Mouse (Mus musculus): Measurements from ENCODE around the gene Zfp14.

Gene Zfp14

GRCm38 (mm10) chr7:30027331-30027730 lies 23.8 kb downstream of the Zfp14 start:
- DNase-seq = no peak

- no peak for DNase-seq
Observed at GRCm38 (mm10) chr7:30025358-30025757, 25.8 kb downstream of the Zfp14 start.

- DNase-seq = no peak
Observed at GRCm38 (mm10) chr7:30023800-30024199, 27.4 kb downstream of the Zfp14 start.

- DNase-seq = no peak
Observed at GRCm38 (mm10) chr7:30023324-30023723, 27.9 kb downstream of the Zfp14 start.

GRCm38 (mm10) chr7:30019543-30019942 lies 31.6 kb downstream of the Zfp14 start:
- no peak for DNase-seq

GRCm38 (mm10) chr7:30017226-30017625 lies 34.0 kb downstream of the Zfp14 start:
- DNase-seq = no peak

- DNase-seq = peak; percentile 63
Observed at GRCm38 (mm10) chr7:30012956-30013363, 38.2 kb downstream of the Zfp14 start.

- DNase-seq = no peak
Observed at GRCm38 (mm10) chr7:30010551-30011195, 40.5 kb downstream of the Zfp14 start.

GRCm38 (mm10) chr7:30009321-30010085 lies 41.7 kb downstream of the Zfp14 start:
- no peak for DNase-seq

- no peak for DNase-seq
Observed at GRCm38 (mm10) chr7:30008020-30008690, 43.0 kb downstream of the Zfp14 start.

GRCm38 (mm10) chr7:30007601-30008000 lies 43.6 kb downstream of the Zfp14 start:
- DNase-seq = no peak

- no peak for DNase-seq
Observed at GRCm38 (mm10) chr7:30000601-30001000, 50.6 kb downstream of the Zfp14 start.

- no peak for DNase-seq
Observed at GRCm38 (mm10) chr7:29995134-29995533, 56.0 kb downstream of the Zfp14 start.

- DNase-seq = no peak
Observed at GRCm38 (mm10) chr7:29993340-29993739, 57.8 kb downstream of the Zfp14 start.

GRCm38 (mm10) chr7:29992698-29993097 lies 58.5 kb downstream of the Zfp14 start:
- no peak for DNase-seq

- DNase-seq = no peak
Observed at GRCm38 (mm10) chr7:29989031-29989430, 62.1 kb downstream of the Zfp14 start.

GRCm38 (mm10) chr7:29987551-29987950 lies 63.6 kb downstream of the Zfp14 start:
- no peak for DNase-seq

Measured in thymus, postnatal 25 days (tissue).